Mouse (Mus musculus) thymus, postnatal 10 days (tissue): Measurements from ENCODE around the gene Cysltr2.

Source experiments
- DNase-seq, 2 experiments: peaks; one replicate each; pipeline ENCODE4 v3.0.0; 2021; ENCODE audit warnings: low spot score in 2 of 2

Gene Cysltr2

DNA sequence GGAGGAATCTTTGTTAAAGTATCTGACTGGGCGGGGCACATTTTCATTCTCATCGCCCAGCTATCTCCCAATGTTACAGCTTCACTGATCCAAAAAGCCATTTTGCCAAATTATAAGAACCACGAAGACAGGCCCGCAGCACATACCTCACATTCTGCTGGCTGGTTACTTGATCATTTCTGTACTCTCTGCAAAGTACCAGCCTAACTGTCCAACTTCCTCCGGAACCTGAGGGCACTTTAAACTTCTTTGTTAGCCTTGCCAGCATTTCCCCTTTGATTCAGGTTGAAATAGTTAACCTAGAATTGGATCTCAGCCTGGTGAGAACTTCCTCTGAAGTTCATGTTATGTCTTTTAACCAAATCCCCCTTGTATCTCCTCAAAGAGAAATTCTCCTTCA is 63.8 kb downstream of the Cysltr2 start:
- DNase-seq, result no peak

- DNase-seq, result peak; percentile 54 to 83
Observed at GRCm38 (mm10) chr14:72983456-72983855, 65.5 kb downstream of the Cysltr2 start.

DNA sequence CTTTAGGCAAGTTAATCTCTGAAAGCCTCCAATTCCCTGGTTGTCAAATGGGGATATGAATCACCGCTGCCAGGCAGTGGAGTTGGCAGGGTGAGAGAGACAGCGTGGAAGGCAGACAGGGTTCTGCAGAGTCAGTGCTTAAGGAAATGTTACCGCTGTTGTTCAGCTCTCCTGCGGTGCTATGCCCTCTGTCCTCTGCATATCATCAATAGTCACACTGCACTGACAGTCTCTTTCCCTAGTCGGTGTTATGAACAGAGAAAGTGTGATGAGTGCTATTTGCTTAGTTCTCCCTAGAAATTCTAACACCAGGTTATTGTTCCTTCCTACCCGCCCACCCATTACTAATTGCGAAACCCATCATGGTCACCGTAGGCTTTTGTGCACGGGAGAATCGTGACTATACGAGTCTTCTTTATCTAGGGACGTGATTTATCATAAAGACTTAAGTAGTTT is 65.9 kb downstream of the Cysltr2 start:
- no peak for DNase-seq

DNA sequence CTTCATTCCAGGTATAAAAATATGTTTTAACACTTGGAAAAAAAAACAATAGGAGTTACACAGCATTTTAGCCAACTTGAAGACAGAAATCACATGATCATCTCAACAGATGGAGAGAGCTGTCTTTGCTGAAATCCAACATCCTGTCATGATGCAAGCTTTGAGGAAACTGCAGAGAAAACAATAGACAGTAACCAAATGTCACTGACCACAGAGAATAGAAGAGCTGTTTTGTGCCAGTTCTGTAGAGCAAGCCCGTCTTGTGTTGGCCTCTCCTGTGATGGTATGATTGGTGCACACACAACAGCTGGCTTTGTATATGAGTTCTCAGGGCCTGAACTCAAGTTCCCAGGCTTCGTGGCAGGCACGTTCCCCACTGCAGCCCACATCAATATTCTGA is 68.2 kb downstream of the Cysltr2 start:
- DNase-seq, result no peak

- no peak for DNase-seq
Observed at GRCm38 (mm10) chr14:72980106-72980505, 68.8 kb downstream of the Cysltr2 start.

DNA sequence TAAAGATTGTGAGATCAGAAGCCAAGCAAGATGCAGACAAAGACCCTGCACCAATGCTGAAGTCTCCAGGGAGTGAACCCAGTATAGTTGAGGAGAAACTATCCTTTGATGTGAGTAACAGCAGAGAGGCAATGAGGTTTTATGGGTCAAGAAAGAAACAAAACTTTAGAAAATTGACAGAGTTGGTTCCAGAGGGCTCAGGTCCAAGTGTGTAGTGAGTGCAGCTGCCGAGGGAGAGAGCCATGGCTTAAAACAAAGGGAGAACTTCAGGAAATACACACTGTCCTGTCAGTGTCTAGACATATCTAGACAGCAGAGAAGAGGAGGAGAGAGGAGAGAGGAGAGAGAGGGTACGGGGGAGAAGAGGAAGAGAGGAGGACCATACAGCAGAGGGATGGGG is 72.8 kb downstream of the Cysltr2 start:
- DNase-seq, result no peak
